Mouse (Mus musculus): Measurements from ENCODE around the gene Bace1. TPM values are rescaled to one million over a fixed set of nuclear protein-coding genes. Genes with fewer than 3 reads are reported as not detected.

Bace1 gene
- polyA plus RNA-seq, 1 experiment from 2014 or later: 19.5 TPM

DNA sequence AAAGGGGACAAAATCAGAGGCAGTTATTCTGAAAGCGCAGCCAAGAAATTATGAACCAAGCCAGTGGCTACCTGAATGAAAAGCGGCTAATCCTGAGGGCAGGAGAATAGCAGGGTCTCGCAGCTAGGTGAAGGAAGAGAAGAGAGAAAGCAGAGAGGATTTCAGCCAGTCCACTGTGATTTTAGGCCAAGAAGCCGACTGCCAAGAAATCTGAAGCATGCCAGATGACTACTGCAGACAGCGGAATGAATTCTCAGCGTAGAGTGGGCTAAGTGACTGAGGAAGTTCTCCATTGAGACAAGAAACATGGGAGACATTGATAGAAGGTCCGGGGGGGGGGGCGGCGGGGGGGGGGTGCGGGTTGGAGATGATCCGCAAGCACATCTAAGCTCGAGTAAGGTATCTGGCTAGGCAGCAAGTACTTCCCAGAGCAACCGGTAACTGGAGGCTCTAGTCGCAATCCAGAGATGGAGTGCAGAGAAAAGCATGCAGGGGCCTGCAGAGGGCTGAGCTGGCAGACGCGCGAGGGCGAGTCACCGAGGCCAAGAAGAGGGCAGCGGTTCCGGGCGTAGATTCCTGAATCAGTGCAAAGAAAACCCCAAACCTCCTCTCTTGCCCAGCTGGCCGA, 10.6 kb upstream of the Bace1 start:
- 0 out of 2 replicates have a peak, but pooled peaks have one; percentile 9 for ATAC-seq (replicated peaks; ENCODE audit: insufficient number of reproducible peaks, low FRiP score, low TSS enrichment)
- H3K9ac ChIP-seq (ENCODE audit: low read depth, low read length): peak overlapping the region; percentile 76
- WGBS (ENCODE audit: insufficient replicate concordance): 6% methylated on average over 20 of the region's 23 CpGs
- H3K36me3 ChIP-seq (ENCODE audit: control insufficient read depth, insufficient read depth, low read length): no peaks in the 10 kb centered on the region; the same call in 1 of the 2 replicates
- peak overlapping the region; percentile 63 for H3K4me2 ChIP-seq
- H3K4me1 ChIP-seq (ENCODE audit: control insufficient read depth, insufficient read depth, low read length): peaks cover 6% of the 10 kb centered on the region; the same call in 1 of the 2 replicates
- H3K27ac ChIP-seq (ENCODE audit: low read depth, low read length): peak overlapping the region; percentile 50; the same call in 1 of the 2 replicates
- peak overlapping the region; percentile 77 for H3K4me3 ChIP-seq (ENCODE audit: low read depth, low read length)
- H3K9me3 ChIP-seq (replicated peaks; ENCODE audit: control insufficient read depth, low read length): no peaks in the 10 kb centered on the region; the same call in 1 of the 2 replicates
- no peaks in the 10 kb centered on the region for H3K27me3 ChIP-seq (ENCODE audit: control insufficient read depth, insufficient read depth, low read length)

DNA sequence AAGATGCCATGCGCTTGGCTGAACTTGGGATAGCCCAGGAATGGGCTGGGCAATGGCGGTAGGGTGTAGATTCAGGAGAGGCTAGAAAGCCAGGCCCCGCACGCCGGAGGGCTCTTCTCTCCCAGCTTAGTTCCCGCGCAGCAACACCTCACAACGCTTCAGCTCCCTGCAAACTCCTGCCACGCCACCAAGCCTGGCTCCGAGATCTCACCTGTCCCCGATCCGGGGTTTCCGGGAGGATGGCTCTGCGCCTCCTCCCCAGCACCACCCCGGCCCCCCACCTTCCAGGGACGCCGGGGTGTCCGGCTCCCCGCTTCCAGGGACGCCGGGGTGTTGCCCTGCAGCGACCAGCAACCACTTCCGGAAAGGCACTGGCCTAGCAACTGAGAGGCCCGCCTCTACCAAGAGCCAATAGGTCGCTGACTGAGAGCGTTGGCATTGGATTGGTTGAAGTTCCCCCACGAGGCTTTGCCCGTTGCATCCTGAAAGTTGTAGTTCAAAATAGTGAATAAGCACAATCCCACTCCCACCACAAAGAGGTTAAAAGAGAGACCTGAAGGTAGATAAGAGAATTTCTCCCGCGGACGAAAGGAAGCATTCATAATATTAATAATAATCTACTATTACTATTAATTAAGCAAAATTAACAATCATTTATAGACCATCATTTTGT, 10.0 kb upstream of the Bace1 start, which contains the start of gene Cep164:
TSS of gene Cep164 (minus strand) at position 401 of the 673 bp plus-strand sequence.
- Histone ChIP-seq H3K27me3 (ENCODE audit: control insufficient read depth, insufficient read depth, low read length) (no peaks in the 10 kb centered on the region), H3K36me3 (ENCODE audit: control insufficient read depth, insufficient read depth, low read length) (no peaks in the 10 kb centered on the region), H3K4me2 (peak within 1 kb of the TSS; percentile 63), H3K4me1 (ENCODE audit: control insufficient read depth, insufficient read depth, low read length) (peaks cover 6% of the 10 kb centered on the region; the same call in 1 of the 2 replicates), H3K9me3 (replicated peaks; ENCODE audit: control insufficient read depth, low read length) (no peaks in the 10 kb centered on the region; the same call in 1 of the 2 replicates), H3K4me3 (ENCODE audit: low read depth, low read length) (peak within 1 kb of the TSS; percentile 77), H3K27ac (ENCODE audit: low read depth, low read length) (peak within 1 kb of the TSS; percentile 50), H3K9ac (ENCODE audit: low read depth, low read length) (peak within 1 kb of the TSS; percentile 76)
- ATAC-seq (replicated peaks; ENCODE audit: insufficient number of reproducible peaks, low FRiP score, low TSS enrichment): peak; percentile 91
- under 1% methylated on average over 31 of the region's 31 CpGs for WGBS (ENCODE audit: insufficient replicate concordance)

DNA sequence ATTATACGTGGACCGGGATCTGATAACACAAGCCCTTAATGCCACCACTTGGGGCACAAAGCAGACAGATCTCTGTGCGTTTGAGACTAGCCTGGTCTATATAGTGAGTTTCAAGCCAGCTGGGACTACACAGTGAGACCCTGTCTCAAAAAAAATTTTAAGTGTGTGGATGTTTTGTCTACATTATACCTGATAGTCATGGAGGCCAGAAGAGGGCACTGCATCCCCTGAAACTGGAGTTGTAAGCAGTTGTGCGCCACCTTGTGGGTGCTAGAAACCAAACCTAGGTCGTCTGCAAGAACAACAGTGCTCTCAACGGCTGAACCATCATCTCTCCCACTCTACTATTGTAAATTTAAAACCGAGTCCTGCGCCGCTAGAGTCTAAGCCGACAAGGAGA, 9.3 kb upstream of the Bace1 start:
- no peak for ATAC-seq (replicated peaks; ENCODE audit: insufficient number of reproducible peaks, low FRiP score, low TSS enrichment)
- Histone ChIP-seq H3K27me3 (ENCODE audit: control insufficient read depth, insufficient read depth, low read length) (no peaks in the 10 kb centered on the region), H3K4me1 (ENCODE audit: control insufficient read depth, insufficient read depth, low read length) (peaks cover 6% of the 10 kb centered on the region; the same call in 1 of the 2 replicates), H3K36me3 (ENCODE audit: control insufficient read depth, insufficient read depth, low read length) (no peaks in the 10 kb centered on the region), H3K4me2 (peak overlapping the region; percentile 63), H3K9ac (ENCODE audit: low read depth, low read length) (no peak overlapping the region), H3K4me3 (ENCODE audit: low read depth, low read length) (peak overlapping the region; percentile 77), H3K27ac (ENCODE audit: low read depth, low read length) (no peak overlapping the region), H3K9me3 (replicated peaks; ENCODE audit: control insufficient read depth, low read length) (no peaks in the 10 kb centered on the region; the same call in 1 of the 2 replicates)
- WGBS (ENCODE audit: insufficient replicate concordance): 24% methylated on average over 10 of the region's 10 CpGs

DNA sequence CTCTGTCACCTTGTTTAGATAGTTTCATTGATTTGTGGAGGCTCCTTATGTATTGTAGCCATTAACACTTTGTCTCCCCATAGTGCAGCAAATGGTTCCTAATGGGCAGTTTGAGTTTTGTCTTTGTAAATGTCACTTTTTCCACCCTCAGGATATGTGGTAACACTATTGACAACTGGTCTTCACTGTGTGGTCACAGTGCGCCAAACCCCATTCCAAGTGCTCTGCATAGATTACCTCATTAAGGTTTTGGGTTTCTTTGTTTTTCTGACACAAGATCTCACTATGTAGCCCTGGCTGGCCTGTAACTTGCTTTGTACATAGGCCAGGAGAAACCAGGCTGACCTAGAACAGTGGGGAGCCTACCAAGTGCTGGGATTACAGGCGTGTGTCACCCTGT, 5.5 kb upstream of the Bace1 start:
- no peak for ATAC-seq (replicated peaks; ENCODE audit: insufficient number of reproducible peaks, low FRiP score, low TSS enrichment)
- no peaks in the 10 kb centered on the region for H3K4me1 ChIP-seq (ENCODE audit: control insufficient read depth, insufficient read depth, low read length)
- H3K4me2 ChIP-seq: no peak overlapping the region
- no peaks in the 10 kb centered on the region for H3K27me3 ChIP-seq (ENCODE audit: control insufficient read depth, insufficient read depth, low read length)
- H3K36me3 ChIP-seq (ENCODE audit: control insufficient read depth, insufficient read depth, low read length): no peaks in the 10 kb centered on the region
- WGBS (ENCODE audit: insufficient replicate concordance): 82% methylated on average over 2 of the region's 2 CpGs
- no peak overlapping the region for H3K27ac ChIP-seq (ENCODE audit: low read depth, low read length)
- H3K9me3 ChIP-seq (replicated peaks; ENCODE audit: control insufficient read depth, low read length): no peaks in the 10 kb centered on the region; the same call in 1 of the 2 replicates
- no peak overlapping the region for H3K9ac ChIP-seq (ENCODE audit: low read depth, low read length)
- H3K4me3 ChIP-seq (ENCODE audit: low read depth, low read length): no peak overlapping the region

DNA sequence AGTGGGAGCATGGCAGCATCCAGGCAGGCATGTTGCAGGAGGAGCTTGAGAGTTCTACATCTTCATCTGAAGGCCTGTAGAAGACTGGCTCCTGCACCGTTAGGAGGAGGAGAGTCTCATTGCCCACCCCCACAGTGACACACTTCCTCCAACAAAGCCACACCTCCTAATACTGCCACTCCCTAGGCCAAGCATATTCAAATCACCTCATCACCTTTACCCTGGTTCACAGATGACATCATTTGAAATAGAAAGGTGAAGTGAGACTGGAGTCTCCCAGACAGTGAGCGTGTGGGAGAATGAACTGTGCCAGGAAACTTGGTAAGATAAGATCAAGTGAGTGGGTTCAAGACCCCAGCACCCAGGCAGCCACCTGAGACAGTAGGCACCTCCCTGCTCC, 4.9 kb upstream of the Bace1 start:
- no peaks in the 10 kb centered on the region for H3K4me1 ChIP-seq (ENCODE audit: control insufficient read depth, insufficient read depth, low read length)
- H3K4me2 ChIP-seq: no peak overlapping the region
- no peaks in the 10 kb centered on the region; the same call in 1 of the 2 replicates for H3K9me3 ChIP-seq (replicated peaks; ENCODE audit: control insufficient read depth, low read length)
- H3K9ac ChIP-seq (ENCODE audit: low read depth, low read length): no peak overlapping the region
- H3K27ac ChIP-seq (ENCODE audit: low read depth, low read length): no peak overlapping the region
- H3K27me3 ChIP-seq (ENCODE audit: control insufficient read depth, insufficient read depth, low read length): no peaks in the 10 kb centered on the region
- no peak overlapping the region for H3K4me3 ChIP-seq (ENCODE audit: low read depth, low read length)
- ATAC-seq (replicated peaks; ENCODE audit: insufficient number of reproducible peaks, low FRiP score, low TSS enrichment): no peak
- 64% methylated on average over 2 of the region's 2 CpGs for WGBS (ENCODE audit: insufficient replicate concordance)
- no peaks in the 10 kb centered on the region for H3K36me3 ChIP-seq (ENCODE audit: control insufficient read depth, insufficient read depth, low read length)

DNA sequence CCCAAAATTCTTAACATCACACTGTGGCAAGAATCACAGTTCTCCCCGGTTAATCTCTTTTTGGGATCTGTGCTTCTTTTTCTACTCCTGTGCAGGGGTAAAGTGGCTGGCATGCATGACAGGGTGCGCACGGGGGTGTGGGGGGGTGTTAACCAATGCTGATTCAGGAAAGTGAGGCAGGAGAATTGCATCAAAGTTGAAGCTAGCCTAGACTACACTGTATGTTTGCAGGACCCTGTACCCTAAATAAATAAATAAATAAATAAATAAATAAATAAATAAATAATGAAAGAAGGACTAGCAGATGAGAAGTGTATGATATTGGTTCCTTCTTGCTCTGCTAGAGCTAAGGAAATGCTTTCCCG, 329 bp upstream of the Bace1 start:
- peak overlapping the region; percentile 89 for H3K4me3 ChIP-seq (ENCODE audit: low read depth, low read length)
- no peak for ATAC-seq (replicated peaks; ENCODE audit: insufficient number of reproducible peaks, low FRiP score, low TSS enrichment)
- H3K4me1 ChIP-seq (ENCODE audit: control insufficient read depth, insufficient read depth, low read length): peaks cover 19% of the 10 kb centered on the region
- no peak overlapping the region for H3K9ac ChIP-seq (ENCODE audit: low read depth, low read length)
- H3K9me3 ChIP-seq (replicated peaks; ENCODE audit: control insufficient read depth, low read length): no peaks in the 10 kb centered on the region
- H3K36me3 ChIP-seq (ENCODE audit: control insufficient read depth, insufficient read depth, low read length): no peaks in the 10 kb centered on the region
- H3K27ac ChIP-seq (ENCODE audit: low read depth, low read length): no peak overlapping the region
- peak overlapping the region; percentile 88 for H3K4me2 ChIP-seq
- 19% methylated on average over 4 of the region's 4 CpGs for WGBS (ENCODE audit: insufficient replicate concordance)
- no peaks in the 10 kb centered on the region for H3K27me3 ChIP-seq (ENCODE audit: control insufficient read depth, insufficient read depth, low read length)

DNA sequence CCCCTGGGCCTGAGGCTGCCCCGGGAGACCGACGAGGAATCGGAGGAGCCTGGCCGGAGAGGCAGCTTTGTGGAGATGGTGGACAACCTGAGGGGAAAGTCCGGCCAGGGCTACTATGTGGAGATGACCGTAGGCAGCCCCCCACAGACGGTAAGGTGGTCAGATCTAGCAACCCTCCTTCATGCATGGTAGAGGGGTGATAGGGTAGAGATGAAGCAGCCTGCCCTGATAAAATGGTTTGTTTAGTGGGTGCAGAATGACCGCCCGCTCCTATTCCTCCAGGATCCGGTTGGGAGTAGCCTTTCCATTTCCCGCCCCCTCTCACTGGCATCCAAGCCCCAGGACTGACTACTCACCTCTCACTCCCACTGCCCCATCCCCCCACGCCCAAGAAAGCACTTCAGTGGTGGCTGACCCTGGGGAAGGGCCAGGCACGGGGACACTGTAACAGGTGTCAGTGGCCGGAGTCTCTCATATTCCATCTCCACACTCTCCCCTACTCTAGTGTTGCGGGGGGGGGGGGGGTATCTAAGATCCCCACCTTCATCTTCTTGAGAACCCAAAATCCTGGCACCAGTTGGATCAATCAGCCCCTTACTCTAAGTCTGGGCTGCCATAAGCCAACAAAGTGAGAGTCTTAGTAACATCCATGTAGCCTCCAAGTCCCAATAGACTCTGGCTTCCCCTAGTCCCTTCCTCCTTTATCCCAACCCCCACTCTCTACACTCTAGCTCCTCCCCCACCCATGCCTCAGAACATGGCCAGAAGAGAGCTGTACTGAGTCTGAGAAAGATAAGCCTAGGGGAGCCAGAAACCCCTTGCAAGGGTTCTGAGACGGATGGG, 980 bp downstream of the Bace1 start:
- WGBS (ENCODE audit: insufficient replicate concordance): 11% methylated on average over 17 of the region's 17 CpGs
- peaks cover 19% of the 10 kb centered on the region for H3K4me1 ChIP-seq (ENCODE audit: control insufficient read depth, insufficient read depth, low read length)
- H3K4me2 ChIP-seq: peak overlapping the region; percentile 88
- peak overlapping the region; percentile 84 for H3K9ac ChIP-seq (ENCODE audit: low read depth, low read length)
- peak overlapping the region; percentile 89 for H3K4me3 ChIP-seq (ENCODE audit: low read depth, low read length)
- 0 out of 2 replicates have a peak overlapping the region, but pooled peaks have one; percentile 41 for H3K27ac ChIP-seq (ENCODE audit: low read depth, low read length)
- H3K27me3 ChIP-seq (ENCODE audit: control insufficient read depth, insufficient read depth, low read length): no peaks in the 10 kb centered on the region
- H3K36me3 ChIP-seq (ENCODE audit: control insufficient read depth, insufficient read depth, low read length): no peaks in the 10 kb centered on the region
- peak; percentile 40; the same call in 1 of the 2 replicates for ATAC-seq (replicated peaks; ENCODE audit: insufficient number of reproducible peaks, low FRiP score, low TSS enrichment)
- no peaks in the 10 kb centered on the region for H3K9me3 ChIP-seq (replicated peaks; ENCODE audit: control insufficient read depth, low read length)

DNA sequence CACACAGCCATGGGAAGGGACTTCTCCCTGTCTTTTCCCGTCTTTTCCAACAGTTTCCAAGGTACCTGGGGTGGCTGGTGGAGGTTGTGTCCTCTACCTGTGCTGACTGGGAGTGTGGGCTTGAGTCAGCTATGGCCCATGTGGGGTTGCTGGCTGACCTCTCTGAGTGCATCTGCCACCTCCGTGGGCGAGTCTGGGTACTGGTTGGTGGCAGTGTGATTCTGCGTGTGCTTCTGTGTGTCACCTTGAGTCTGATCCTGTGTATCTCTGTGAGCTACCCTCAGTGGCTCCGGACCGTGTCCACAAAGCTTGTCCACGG, 1.6 kb downstream of the Bace1 start:
- 64% methylated on average over 7 of the region's 7 CpGs for WGBS (ENCODE audit: insufficient replicate concordance)
- Histone ChIP-seq H3K27ac (ENCODE audit: low read depth, low read length) (no peak overlapping the region), H3K4me3 (ENCODE audit: low read depth, low read length) (peak overlapping the region; percentile 89)

More for the DNA sequence above, 1.6 kb downstream of the Bace1 start:
- Histone ChIP-seq H3K9me3 (replicated peaks; ENCODE audit: control insufficient read depth, low read length) (no peaks in the 10 kb centered on the region), H3K9ac (ENCODE audit: low read depth, low read length) (peak overlapping the region; percentile 84), H3K36me3 (ENCODE audit: control insufficient read depth, insufficient read depth, low read length) (no peaks in the 10 kb centered on the region), H3K4me1 (ENCODE audit: control insufficient read depth, insufficient read depth, low read length) (peaks cover 19% of the 10 kb centered on the region), H3K27me3 (ENCODE audit: control insufficient read depth, insufficient read depth, low read length) (no peaks in the 10 kb centered on the region), H3K4me2 (peak overlapping the region; percentile 88)
- 0 out of 2 replicates have a peak, but pooled peaks have one; percentile 3 for ATAC-seq (replicated peaks; ENCODE audit: insufficient number of reproducible peaks, low FRiP score, low TSS enrichment)
